Mouse (Mus musculus) embryonic fibroblast, embryonic 13.5 days (primary cell): ENCODE results near the gene Hax1. TPM values are rescaled to one million over a fixed set of nuclear protein-coding genes. Genes with fewer than 3 reads are reported as not detected.

Experiments
- H3K27ac ChIP-seq: 2 replicates; pipeline ENCODE4 v1.5.1; 2012; ENCODE audit warnings: low read length, control low read depth, inconsistent platforms; ENCODE audit not compliant: insufficient read depth
- H3K4me1 ChIP-seq: 2 replicates; pipeline ENCODE4 v1.6.1; 2011; ENCODE audit warnings: low read length; ENCODE audit not compliant: control insufficient read depth, insufficient read depth
- H3K4me3 ChIP-seq: 2 replicates; pipeline ENCODE4 v1.5.1; 2011; ENCODE audit warnings: mild to moderate bottlenecking, control low read depth, low read length; ENCODE audit not compliant: insufficient read depth
- CTCF ChIP-seq: IDR thresholded peaks from 2 replicates; pipeline ENCODE4 v1.5.1; 2011; ENCODE audit warnings: mild to moderate bottlenecking, control low read depth, low read length, moderate library complexity, borderline replicate concordance; ENCODE audit not compliant: insufficient read depth
- POLR2A ChIP-seq: IDR thresholded peaks from 2 replicates; pipeline ENCODE4 v1.6.1; 2011; ENCODE audit warnings: low read depth, mild to moderate bottlenecking, control low read depth, low read length, moderate library complexity
- polyA plus RNA-seq: library from polyadenylated mRNA; stranded (reverse); fragments of >200 nt; gene quantifications from 2 replicates; pipeline ENCODE4 v1.2.4, GENCODE M21; 2011; ENCODE audit warnings: low read depth; ENCODE audit not compliant: missing spikeins, insufficient read length

The Hax1 gene
- polyA plus RNA-seq, 1 experiment, result 163 TPM

- no peak overlapping the region for H3K27ac ChIP-seq
- H3K4me1 ChIP-seq, result peaks cover 6% of the 10 kb centered on the region; the same call in 1 of the 2 replicates
- no peak overlapping the region for H3K4me3 ChIP-seq
- TF ChIP-seq POLR2A, result no peak
- no peak for TF ChIP-seq CTCF
Observed at GRCm38 (mm10) chr3:89956177-89956971, 42.2 kb downstream of the Hax1 start.

- no peaks in the 10 kb centered on the region for H3K4me1 ChIP-seq
- no peak overlapping the region for H3K27ac ChIP-seq
- H3K4me3 ChIP-seq, result no peak overlapping the region
- TF ChIP-seq CTCF (peak; percentile 81; the same call in 1 of the 2 replicates), POLR2A (no peak)
Observed at GRCm38 (mm10) chr3:89953420-89953819, 45.2 kb downstream of the Hax1 start.

GRCm38 (mm10) chr3:89948655-89949054 is 49.9 kb downstream of the Hax1 start:
- H3K4me1 ChIP-seq, result no peaks in the 10 kb centered on the region

GRCm38 (mm10) chr3:89948021-89948420 is 50.6 kb downstream of the Hax1 start:
- no peak for TF ChIP-seq POLR2A
- TF ChIP-seq CTCF, result no peak
- H3K4me1 ChIP-seq, result no peaks in the 10 kb centered on the region
- H3K27ac ChIP-seq, result no peak overlapping the region
- H3K4me3 ChIP-seq, result no peak overlapping the region

More at GRCm38 (mm10) chr3:89948655-89949054, 49.9 kb downstream of the Hax1 start:
- no peak for TF ChIP-seq POLR2A
- no peak for TF ChIP-seq CTCF
- no peak overlapping the region for H3K4me3 ChIP-seq
- no peak overlapping the region for H3K27ac ChIP-seq

Other genes starting within 250 kb of the Hax1 start
- 0.22 and 0.39 TPM in 2 replicates for gene Chrnb2, start 234.1 kb downstream of the Hax1 start, polyA plus RNA-seq
- gene Ube2q1, start 225.2 kb downstream of the Hax1 start, polyA plus RNA-seq, result 77.4 and 84.9 TPM in 2 replicates
- 0.17 TPM in 1 of 2 replicates, not detected in the other for gene She, start 167.4 kb downstream of the Hax1 start, polyA plus RNA-seq
- 1.9 and 2.3 TPM in 2 replicates for gene Il6ra, start 85.6 kb downstream of the Hax1 start, polyA plus RNA-seq
- gene Atp8b2, start 35.3 kb downstream of the Hax1 start, polyA plus RNA-seq, result 109 and 120 TPM in 2 replicates
- 110 and 114 TPM in 2 replicates for gene 4933434E20Rik, start 52.9 kb upstream of the Hax1 start, polyA plus RNA-seq
- 241 and 256 TPM in 2 replicates for gene Ubap2l, start 53.8 kb upstream of the Hax1 start, polyA plus RNA-seq
- gene Tpm3, start 73.9 kb upstream of the Hax1 start, polyA plus RNA-seq, result 498 and 523 TPM in 2 replicates
- 0.86 and 0.99 TPM in 2 replicates for gene Nup210l, start 105.4 kb upstream of the Hax1 start, polyA plus RNA-seq
- 36.9 and 264 TPM in 2 replicates for gene Rps27, start 214.9 kb upstream of the Hax1 start, polyA plus RNA-seq
- gene Rab13, start 214.9 kb upstream of the Hax1 start, polyA plus RNA-seq, result 32.1 and 33.5 TPM in 2 replicates
- gene Jtb, start 232.8 kb upstream of the Hax1 start, polyA plus RNA-seq, result 47.1 and 47.5 TPM in 2 replicates
- gene Creb3l4, start 244.7 kb upstream of the Hax1 start, polyA plus RNA-seq, result 2.0 and 2.3 TPM in 2 replicates
- 253 and 312 TPM in 2 replicates for gene Slc39a1, start 249.4 kb upstream of the Hax1 start, polyA plus RNA-seq